Mouse (Mus musculus): ENCODE measurements around the gene Ptprn2. TPM values are rescaled to one million over a fixed set of nuclear protein-coding genes. Genes with fewer than 3 reads are reported as not detected.
"Not testable (repeated sequence)": the region's sequence is repeated elsewhere in the genome, so short reads cannot be mapped to it uniquely, and the experiment has no call there.

Gene Ptprn2
- polyA plus RNA-seq, 1 experiment from 2014 or later: 1.2 TPM

- no peak overlapping the region for H3K4me2 ChIP-seq (replicated peaks; ENCODE audit: low read depth)
- TF ChIP-seq CTCF (IDR thresholded peaks at IDR 0.05; ENCODE audit: low read depth): no peak
These were observed 13.1 kb downstream of the Ptprn2 start for GRCm38 (mm10) chr12:116498666-116499065.

GRCm38 (mm10) chr12:116500652-116501051 lies 15.1 kb downstream of the Ptprn2 start:
- ATAC-seq: no peak
- no peak overlapping the region for H3K4me3 ChIP-seq (ENCODE audit: low read depth, low read length)
- no peaks in the 10 kb centered on the region for H3K9me3 ChIP-seq (ENCODE audit: control insufficient read depth)
- no peaks in the 10 kb centered on the region for H3K27me3 ChIP-seq (replicated peaks; ENCODE audit: control insufficient read depth, insufficient read depth, low read length)
- H3K9ac ChIP-seq (ENCODE audit: low read depth, low read length): no peak overlapping the region
- no peak overlapping the region for H3K4me2 ChIP-seq (replicated peaks; ENCODE audit: low read depth)
- 72% methylated on average over 11 of the region's 11 CpGs for WGBS
- no peak for TF ChIP-seq CTCF (IDR thresholded peaks at IDR 0.05; ENCODE audit: low read depth)
- H3K4me1 ChIP-seq (replicated peaks; ENCODE audit: control insufficient read depth, insufficient read depth, low read length): no peaks in the 10 kb centered on the region
- H3K27ac ChIP-seq (ENCODE audit: low read depth, low read length): no peak overlapping the region
- H3K36me3 ChIP-seq (ENCODE audit: control insufficient read depth, insufficient read depth): no peaks in the 10 kb centered on the region

More at GRCm38 (mm10) chr12:116498666-116499065, 13.1 kb downstream of the Ptprn2 start:
- H3K9me3 ChIP-seq (ENCODE audit: control insufficient read depth): no peaks in the 10 kb centered on the region
- H3K27ac ChIP-seq (ENCODE audit: low read depth, low read length): no peak overlapping the region
- no peaks in the 10 kb centered on the region for H3K27me3 ChIP-seq (replicated peaks; ENCODE audit: control insufficient read depth, insufficient read depth, low read length)
- no peak overlapping the region for H3K4me3 ChIP-seq (ENCODE audit: low read depth, low read length)
- H3K4me1 ChIP-seq (replicated peaks; ENCODE audit: control insufficient read depth, insufficient read depth, low read length): no peaks in the 10 kb centered on the region
- H3K9ac ChIP-seq (ENCODE audit: low read depth, low read length): no peak overlapping the region
- no peak for ATAC-seq
- no peaks in the 10 kb centered on the region for H3K36me3 ChIP-seq (ENCODE audit: control insufficient read depth, insufficient read depth)

GRCm38 (mm10) chr12:116512482-116512881 lies 27.0 kb downstream of the Ptprn2 start:
- peak; percentile 43; the same call in 1 of the 2 replicates for ATAC-seq
- no peak for TF ChIP-seq CTCF (IDR thresholded peaks at IDR 0.05; ENCODE audit: low read depth)
- Histone ChIP-seq H3K4me2 (replicated peaks; ENCODE audit: low read depth) (no peak overlapping the region), H3K27ac (ENCODE audit: low read depth, low read length) (no peak overlapping the region), H3K27me3 (replicated peaks; ENCODE audit: control insufficient read depth, insufficient read depth, low read length) (no peaks in the 10 kb centered on the region), H3K4me3 (ENCODE audit: low read depth, low read length) (no peak overlapping the region), H3K9me3 (ENCODE audit: control insufficient read depth) (no peaks in the 10 kb centered on the region), H3K9ac (ENCODE audit: low read depth, low read length) (no peak overlapping the region), H3K36me3 (ENCODE audit: control insufficient read depth, insufficient read depth) (no peaks in the 10 kb centered on the region), H3K4me1 (replicated peaks; ENCODE audit: control insufficient read depth, insufficient read depth, low read length) (no peaks in the 10 kb centered on the region)
- WGBS: 60% methylated on average over 1 of the region's 1 CpGs

- not testable (repeated sequence) for ATAC-seq; H3K4me3 ChIP-seq (ENCODE audit: low read depth, low read length); H3K9me3 ChIP-seq (ENCODE audit: control insufficient read depth); H3K27me3 ChIP-seq (replicated peaks; ENCODE audit: control insufficient read depth, insufficient read depth, low read length); H3K4me2 ChIP-seq (replicated peaks; ENCODE audit: low read depth); H3K4me1 ChIP-seq (replicated peaks; ENCODE audit: control insufficient read depth, insufficient read depth, low read length); H3K9ac ChIP-seq (ENCODE audit: low read depth, low read length); H3K36me3 ChIP-seq (ENCODE audit: control insufficient read depth, insufficient read depth); H3K27ac ChIP-seq (ENCODE audit: low read depth, low read length)
- 76% methylated on average over 2 of the region's 2 CpGs for WGBS
These were observed 28.3 kb downstream of the Ptprn2 start for GRCm38 (mm10) chr12:116513788-116514187.

- no peaks in the 10 kb centered on the region for H3K4me1 ChIP-seq (replicated peaks; ENCODE audit: control insufficient read depth, insufficient read depth, low read length)
- no peak overlapping the region for H3K27ac ChIP-seq (ENCODE audit: low read depth, low read length)
- H3K4me2 ChIP-seq (replicated peaks; ENCODE audit: low read depth): no peak overlapping the region
- H3K36me3 ChIP-seq (ENCODE audit: control insufficient read depth, insufficient read depth): no peaks in the 10 kb centered on the region
- H3K9ac ChIP-seq (ENCODE audit: low read depth, low read length): no peak overlapping the region
- TF ChIP-seq CTCF (IDR thresholded peaks at IDR 0.05; ENCODE audit: low read depth): no peak
- no peak for ATAC-seq
- no peak overlapping the region for H3K4me3 ChIP-seq (ENCODE audit: low read depth, low read length)
- no peaks in the 10 kb centered on the region for H3K9me3 ChIP-seq (ENCODE audit: control insufficient read depth)
- H3K27me3 ChIP-seq (replicated peaks; ENCODE audit: control insufficient read depth, insufficient read depth, low read length): no peaks in the 10 kb centered on the region
These were observed 30.3 kb downstream of the Ptprn2 start for GRCm38 (mm10) chr12:116515824-116516223.

- H3K4me2 ChIP-seq (replicated peaks; ENCODE audit: low read depth): no peak overlapping the region
- H3K9ac ChIP-seq (ENCODE audit: low read depth, low read length): no peak overlapping the region
- ATAC-seq: no peak
- 81% methylated on average over 4 of the region's 4 CpGs for WGBS
- H3K27me3 ChIP-seq (replicated peaks; ENCODE audit: control insufficient read depth, insufficient read depth, low read length): no peaks in the 10 kb centered on the region
- H3K27ac ChIP-seq (ENCODE audit: low read depth, low read length): no peak overlapping the region
- no peaks in the 10 kb centered on the region for H3K36me3 ChIP-seq (ENCODE audit: control insufficient read depth, insufficient read depth)
- H3K4me1 ChIP-seq (replicated peaks; ENCODE audit: control insufficient read depth, insufficient read depth, low read length): no peaks in the 10 kb centered on the region
- no peak for TF ChIP-seq CTCF (IDR thresholded peaks at IDR 0.05; ENCODE audit: low read depth)
- no peaks in the 10 kb centered on the region for H3K9me3 ChIP-seq (ENCODE audit: control insufficient read depth)
- H3K4me3 ChIP-seq (ENCODE audit: low read depth, low read length): no peak overlapping the region
These were observed 43.3 kb downstream of the Ptprn2 start for GRCm38 (mm10) chr12:116528861-116529260.

GRCm38 (mm10) chr12:116533281-116533680 lies 47.8 kb downstream of the Ptprn2 start:
- no peak for TF ChIP-seq CTCF (IDR thresholded peaks at IDR 0.05; ENCODE audit: low read depth)
- no peak overlapping the region for H3K4me2 ChIP-seq (replicated peaks; ENCODE audit: low read depth)
- ATAC-seq: no peak
- no peak overlapping the region for H3K4me3 ChIP-seq (ENCODE audit: low read depth, low read length)
- no peaks in the 10 kb centered on the region for H3K27me3 ChIP-seq (replicated peaks; ENCODE audit: control insufficient read depth, insufficient read depth, low read length)
- H3K9me3 ChIP-seq (ENCODE audit: control insufficient read depth): no peaks in the 10 kb centered on the region
- no peak overlapping the region for H3K27ac ChIP-seq (ENCODE audit: low read depth, low read length)
- no peaks in the 10 kb centered on the region for H3K36me3 ChIP-seq (ENCODE audit: control insufficient read depth, insufficient read depth)
- H3K4me1 ChIP-seq (replicated peaks; ENCODE audit: control insufficient read depth, insufficient read depth, low read length): no peaks in the 10 kb centered on the region
- H3K9ac ChIP-seq (ENCODE audit: low read depth, low read length): no peak overlapping the region
